Mouse (Mus musculus) ovary, adult 2 months (tissue): ENCODE measurements around the gene Il7r. TPM values are rescaled to one million over a fixed set of nuclear protein-coding genes. Genes with fewer than 3 reads are reported as not detected.

Experiments
- polyA plus RNA-seq: library from polyadenylated mRNA; depleted of rRNA; stranded (reverse); fragments of >200 nt; gene quantifications from 2 replicates; pipeline ENCODE4 v1.2.3, GENCODE M21; 2012; rRNA removed

Gene Il7r
- 0.07 TPM in 1 of 2 replicates, not detected in the other for polyA plus RNA-seq

GRCm38 (mm10) chr15:9530076-9530475, at the start of gene Il7r:
Gene Il7r, minus strand, starts transcription at chr15:9530176.

Other genes starting within 250 kb of the Il7r start
- gene Ugt3a2, start 194.6 kb downstream of the Il7r start, polyA plus RNA-seq, result 0.10 and 0.44 TPM in 2 replicates
- gene Capsl, start 94.1 kb downstream of the Il7r start, polyA plus RNA-seq, result 6.0 TPM in 2 replicates
- 0.31 and 0.37 TPM in 2 replicates for gene Spef2, start 218.7 kb upstream of the Il7r start, polyA plus RNA-seq